Mouse (Mus musculus) midbrain, embryonic 11.5 days (tissue): ENCODE results near the gene Pkp1. TPM values are rescaled to one million over a fixed set of nuclear protein-coding genes. Genes with fewer than 3 reads are reported as not detected.

ENCODE experiments used
- ATAC-seq: fragments of 200-750 bp; cut with Nextera tagmentation; 2 replicates; pipeline ENCODE4 v1.8.0; 2017; ENCODE audit warnings: moderate TSS enrichment, moderate library complexity; ENCODE audit not compliant: low FRiP score
- DNase-seq: peaks from one replicate; pipeline ENCODE4 v3.0.0; 2015; ENCODE audit warnings: low spot score; ENCODE audit errors: missing footprints
- H3K27ac ChIP-seq: fragments of 300-500 bp; sonication (generic); 2 replicates; pipeline ENCODE4 v1.5.1; 2014; ENCODE audit warnings: low read depth, low read length
- H3K27me3 ChIP-seq: fragments of 300-500 bp; sonication (generic); 2 replicates; pipeline ENCODE4 v1.6.1; 2014; ENCODE audit warnings: mild to moderate bottlenecking, low read length, moderate library complexity, mixed read lengths; ENCODE audit not compliant: control insufficient read depth, insufficient read depth
- H3K36me3 ChIP-seq: fragments of 300-500 bp; sonication (generic); 2 replicates; pipeline ENCODE4 v1.6.1; 2014; ENCODE audit warnings: mild to moderate bottlenecking, low read length, moderate library complexity, mixed read lengths; ENCODE audit not compliant: control insufficient read depth, insufficient read depth
- H3K4me1 ChIP-seq: fragments of 300-500 bp; sonication (generic); 2 replicates; pipeline ENCODE4 v1.6.1; 2014; ENCODE audit warnings: low read length; ENCODE audit not compliant: control insufficient read depth, insufficient read depth
- H3K4me2 ChIP-seq: fragments of 300-500 bp; sonication (generic); 2 replicates; pipeline ENCODE4 v1.6.1; 2014; ENCODE audit warnings: mild to moderate bottlenecking, moderate library complexity
- H3K4me3 ChIP-seq: fragments of 300-500 bp; sonication (generic); 2 replicates; pipeline ENCODE4 v1.5.1; 2014; ENCODE audit warnings: low read depth, low read length
- H3K9ac ChIP-seq: fragments of 300-500 bp; sonication (generic); 2 replicates; pipeline ENCODE4 v1.6.1; 2014; ENCODE audit warnings: low read length
- H3K9me3 ChIP-seq: fragments of 300-500 bp; sonication (generic); 2 replicates; pipeline ENCODE4 v1.6.1; 2016; ENCODE audit warnings: low read length; ENCODE audit not compliant: control insufficient read depth
- WGBS: fragments of 180-500 bp; shearing (Covaris S2); extraction: QIAGEN DNeasy Blood & Tissue Kit; methylation state at CpG from one replicate; pipeline ENCODE4 v1.1.7; 2014; 5-methylcytosine and 5-hydroxymethylcytosine counted together
- polyA plus RNA-seq: library from polyadenylated mRNA; unstranded; fragments of >200 nt; fragmentation: Nextera tagmentation; extraction: Ambion mirVana; gene quantifications from 2 replicates; pipeline ENCODE4 v1.2.1, GENCODE M21; 2014

Pkp1 gene
- polyA plus RNA-seq, 1 experiment from 2014 or later: 0.11 TPM

DNA sequence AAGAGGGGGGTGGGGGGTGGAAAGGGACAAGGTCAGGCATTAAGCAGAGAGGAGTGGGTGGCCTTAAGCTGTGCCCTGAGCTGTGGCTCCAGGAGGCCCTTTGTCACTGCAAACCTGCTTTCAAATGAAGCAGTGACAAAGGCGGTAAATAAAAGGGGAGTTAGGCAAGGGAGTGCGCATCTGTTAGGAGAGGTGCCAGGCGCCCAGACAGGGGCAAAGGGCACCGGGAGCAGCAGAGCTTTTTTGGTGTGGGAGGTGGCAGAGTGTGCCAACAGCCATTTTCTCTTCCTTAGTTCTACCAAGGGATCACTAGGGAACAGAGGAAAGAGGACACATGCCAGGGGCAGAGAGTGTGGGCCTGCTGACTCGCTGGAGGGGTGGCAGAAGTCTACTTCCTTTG is 1.8 kb downstream of the Pkp1 start:
- Histone ChIP-seq H3K4me1 (peaks cover 5% of the 10 kb centered on the region; the same call in 1 of the 2 replicates), H3K9me3 (no peaks in the 10 kb centered on the region), H3K36me3 (no peaks in the 10 kb centered on the region), H3K27ac (no peak overlapping the region), H3K4me2 (no peak overlapping the region), H3K9ac (no peak overlapping the region), H3K27me3 (peaks cover 43% of the 10 kb centered on the region), H3K4me3 (no peak overlapping the region)
- no peak for DNase-seq
- ATAC-seq: no peak
- 2% methylated on average over 5 of the region's 5 CpGs for WGBS

DNA sequence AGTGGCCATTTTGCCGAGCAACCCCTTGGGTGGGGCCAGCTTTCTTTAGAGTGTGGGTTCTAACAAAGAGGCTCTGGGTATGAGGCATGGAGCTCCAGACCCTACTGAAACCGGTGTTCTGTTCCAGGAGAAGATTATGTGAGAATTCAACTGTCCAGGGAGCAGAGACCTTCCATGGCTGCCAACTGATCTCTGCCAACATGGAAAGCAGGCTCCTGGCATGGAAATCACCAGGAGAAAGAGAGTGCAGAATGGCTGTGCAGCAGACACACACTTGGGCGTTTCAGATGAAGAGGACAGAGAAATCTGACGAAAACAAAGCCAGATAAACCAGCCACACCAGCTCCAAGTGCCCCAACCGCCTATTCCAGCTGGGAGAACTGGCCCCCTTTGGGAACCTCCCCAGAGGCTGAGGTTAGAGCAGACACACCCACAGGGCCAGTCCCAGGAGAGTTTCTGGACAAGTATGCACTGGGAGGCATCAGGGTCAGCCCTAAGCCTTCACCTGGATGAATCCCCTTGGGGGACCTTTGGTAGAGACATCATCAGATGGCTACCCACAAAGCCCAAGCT is 2.4 kb downstream of the Pkp1 start:
- no peaks in the 10 kb centered on the region for H3K9me3 ChIP-seq
- no peak overlapping the region for H3K9ac ChIP-seq
- no peak overlapping the region for H3K4me3 ChIP-seq
- H3K27me3 ChIP-seq: peaks cover 43% of the 10 kb centered on the region
- H3K4me2 ChIP-seq: no peak overlapping the region
- H3K36me3 ChIP-seq: no peaks in the 10 kb centered on the region
- H3K27ac ChIP-seq: no peak overlapping the region
- DNase-seq (peak; percentile 17), ATAC-seq (no peak)
- 33% methylated on average over 5 of the region's 5 CpGs for WGBS
- peaks cover 5% of the 10 kb centered on the region; the same call in 1 of the 2 replicates for H3K4me1 ChIP-seq

DNA sequence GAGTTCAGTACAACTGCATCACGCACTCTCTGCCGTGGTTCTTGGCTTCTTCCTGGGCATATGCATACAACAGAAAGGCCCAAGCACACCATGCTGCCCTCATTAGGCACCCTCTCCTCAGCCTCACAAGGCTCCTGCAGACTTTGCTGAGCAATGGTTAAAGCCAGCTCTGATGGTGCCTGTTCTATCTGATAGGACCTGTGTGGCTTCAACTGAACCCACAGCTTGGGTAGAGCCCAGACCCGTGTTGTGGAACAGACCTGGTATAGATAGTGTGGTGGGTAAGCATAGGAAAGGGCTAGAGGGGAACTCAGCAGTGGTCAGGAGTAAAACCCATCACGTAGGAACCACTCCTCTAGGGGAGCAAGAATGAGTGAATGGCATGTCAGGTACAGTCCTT is 5.3 kb downstream of the Pkp1 start:
- no peaks in the 10 kb centered on the region for H3K9me3 ChIP-seq
- peaks cover 20% of the 10 kb centered on the region for H3K27me3 ChIP-seq
- no peak for DNase-seq
- 81% methylated on average over 4 of the region's 4 CpGs for WGBS
- H3K27ac ChIP-seq: no peak overlapping the region
- no peak overlapping the region for H3K4me2 ChIP-seq
- H3K36me3 ChIP-seq: no peaks in the 10 kb centered on the region
- no peak for ATAC-seq
- no peak overlapping the region for H3K9ac ChIP-seq
- peaks cover 1% of the 10 kb centered on the region; the same call in 1 of the 2 replicates for H3K4me1 ChIP-seq
- no peak overlapping the region for H3K4me3 ChIP-seq

DNA sequence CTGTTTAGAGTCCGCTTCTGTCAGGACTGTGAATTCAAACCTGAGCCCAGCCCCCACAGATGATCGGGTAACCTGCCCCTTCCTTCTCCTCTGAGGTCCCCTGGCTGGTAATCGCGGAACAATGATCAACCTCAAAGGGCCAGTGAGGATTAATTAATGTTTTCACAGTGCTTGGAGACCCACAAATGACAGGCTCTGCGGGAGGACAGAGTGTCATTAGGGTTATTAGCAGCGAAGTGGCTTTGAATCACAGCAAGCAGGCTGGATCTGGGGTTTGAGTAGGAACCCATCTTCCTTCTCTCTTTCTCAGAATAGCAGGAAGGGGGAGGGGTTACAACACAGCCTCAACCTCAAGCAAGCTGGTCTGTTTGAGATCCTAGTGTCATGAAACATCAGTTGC is 9.6 kb downstream of the Pkp1 start:
- no peaks in the 10 kb centered on the region for H3K4me1 ChIP-seq
- no peaks in the 10 kb centered on the region for H3K9me3 ChIP-seq
- DNase-seq (no peak), ATAC-seq (no peak)
- no peaks in the 10 kb centered on the region for H3K36me3 ChIP-seq
- 12% methylated on average over 6 of the region's 6 CpGs for WGBS
- no peaks in the 10 kb centered on the region for H3K27me3 ChIP-seq
- H3K4me3 ChIP-seq: no peak overlapping the region
- no peak overlapping the region for H3K4me2 ChIP-seq
- H3K9ac ChIP-seq: no peak overlapping the region
- no peak overlapping the region for H3K27ac ChIP-seq

DNA sequence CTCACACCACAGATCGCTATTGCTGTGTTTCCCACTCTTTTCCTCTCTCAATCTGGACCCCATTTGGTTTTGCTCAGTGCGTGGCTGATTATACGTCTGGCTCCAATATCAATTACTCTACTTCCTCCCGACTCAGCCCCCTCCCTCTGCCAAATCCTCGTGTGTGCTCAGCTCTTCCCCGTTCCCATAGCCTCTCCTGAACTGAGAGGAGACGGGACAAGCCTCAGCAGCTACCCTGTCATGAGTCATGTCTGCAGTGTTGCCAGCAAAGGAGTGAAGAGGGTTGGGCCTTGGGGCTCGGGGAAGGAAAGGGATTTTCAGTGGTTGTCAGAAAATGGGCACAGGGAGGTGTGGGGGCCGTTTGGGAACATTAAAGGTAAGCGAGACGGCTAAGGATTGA is 12.3 kb downstream of the Pkp1 start:
- DNase-seq (no peak), ATAC-seq (no peak)
- H3K9me3 ChIP-seq: no peaks in the 10 kb centered on the region
- WGBS: 82% methylated on average over 11 of the region's 11 CpGs
- no peaks in the 10 kb centered on the region for H3K4me1 ChIP-seq
- H3K4me3 ChIP-seq: no peak overlapping the region
- H3K9ac ChIP-seq: no peak overlapping the region
- no peaks in the 10 kb centered on the region for H3K36me3 ChIP-seq
- H3K27me3 ChIP-seq: no peaks in the 10 kb centered on the region
- H3K4me2 ChIP-seq: no peak overlapping the region
- no peak overlapping the region for H3K27ac ChIP-seq

DNA sequence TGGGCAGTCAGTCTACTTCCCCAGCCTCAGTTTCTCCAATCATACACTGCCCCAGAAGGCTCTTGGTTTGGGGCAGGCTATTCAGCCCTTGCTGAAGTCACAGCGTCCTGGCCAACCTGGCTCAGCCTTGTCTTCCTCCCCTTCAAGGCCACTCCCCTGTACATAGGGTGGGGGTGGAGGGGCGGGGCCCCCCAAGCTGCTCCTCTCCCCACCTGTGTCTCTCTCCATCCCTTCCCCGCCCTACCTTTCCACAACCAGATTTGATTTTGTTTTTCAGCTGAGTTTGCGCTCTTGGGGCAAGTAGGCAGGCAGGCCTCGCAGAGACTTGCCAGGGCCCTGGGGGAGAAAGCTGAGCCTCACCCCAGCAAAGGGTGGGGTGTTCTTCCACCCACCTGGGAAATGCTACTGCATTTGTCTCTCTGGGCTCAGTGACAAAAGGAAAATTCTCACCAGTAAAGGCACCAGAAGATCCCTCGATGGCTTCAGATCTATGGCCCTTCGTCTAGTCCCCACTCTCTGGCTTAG is 19.0 kb downstream of the Pkp1 start:
- Histone ChIP-seq H3K27me3 (no peaks in the 10 kb centered on the region), H3K27ac (no peak overlapping the region), H3K9me3 (no peaks in the 10 kb centered on the region), H3K4me3 (no peak overlapping the region), H3K4me2 (no peak overlapping the region), H3K9ac (no peak overlapping the region), H3K4me1 (no peaks in the 10 kb centered on the region), H3K36me3 (no peaks in the 10 kb centered on the region)
- WGBS: 77% methylated on average over 7 of the region's 7 CpGs
- no peak for ATAC-seq
- no peak for DNase-seq

DNA sequence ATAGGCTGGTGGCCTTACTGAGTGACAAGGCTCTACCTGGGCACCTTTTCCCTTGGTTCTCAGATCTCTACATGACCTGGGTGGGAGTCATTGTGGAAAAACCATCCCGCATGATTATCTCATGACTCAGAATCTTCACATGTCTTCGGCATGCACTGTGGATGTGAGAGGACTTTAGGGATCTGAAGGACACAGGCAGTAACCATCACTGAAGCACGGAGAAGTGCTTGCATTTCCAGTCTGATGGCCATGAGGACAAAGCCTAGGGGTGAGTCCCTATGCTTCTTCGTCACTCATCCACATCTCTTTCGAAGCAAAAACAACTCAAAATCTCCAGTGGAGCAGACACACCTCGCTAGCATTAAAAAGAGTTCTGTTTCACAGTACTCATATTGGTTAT is 19.7 kb downstream of the Pkp1 start:
- H3K4me1 ChIP-seq: no peaks in the 10 kb centered on the region
- H3K36me3 ChIP-seq: no peaks in the 10 kb centered on the region
- no peaks in the 10 kb centered on the region for H3K9me3 ChIP-seq
- no peak overlapping the region for H3K4me3 ChIP-seq
- H3K27me3 ChIP-seq: no peaks in the 10 kb centered on the region
- DNase-seq (no peak), ATAC-seq (no peak)
- H3K27ac ChIP-seq: no peak overlapping the region
- H3K9ac ChIP-seq: no peak overlapping the region
- 89% methylated on average over 6 of the region's 6 CpGs for WGBS
- H3K4me2 ChIP-seq: no peak overlapping the region

DNA sequence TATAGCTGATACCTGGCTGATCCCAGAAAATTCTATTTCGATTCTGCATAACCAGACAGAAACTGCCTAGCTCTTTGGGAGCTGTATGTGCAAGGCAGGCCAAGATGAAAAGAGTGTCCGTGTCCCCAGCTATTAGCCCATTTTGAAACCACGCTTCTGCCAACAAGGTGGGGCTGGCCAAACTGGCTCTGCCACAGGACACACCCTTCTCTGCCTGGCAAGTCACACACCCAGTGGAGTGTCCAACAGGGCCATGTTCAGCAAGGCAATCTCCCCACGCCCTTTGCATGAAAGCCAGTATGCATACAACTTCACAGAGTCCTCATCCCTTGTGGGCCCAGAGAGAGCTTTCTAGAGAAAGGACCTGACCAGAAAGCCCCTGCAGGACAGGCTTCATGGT is 23.6 kb downstream of the Pkp1 start:
- ATAC-seq: no peak
- Histone ChIP-seq H3K27me3 (no peaks in the 10 kb centered on the region), H3K4me3 (no peak overlapping the region), H3K4me1 (no peaks in the 10 kb centered on the region), H3K9me3 (no peaks in the 10 kb centered on the region), H3K9ac (no peak overlapping the region), H3K4me2 (no peak overlapping the region), H3K36me3 (no peaks in the 10 kb centered on the region), H3K27ac (no peak overlapping the region)
- 86% methylated on average over 4 of the region's 4 CpGs for WGBS
- DNase-seq: no peak

DNA sequence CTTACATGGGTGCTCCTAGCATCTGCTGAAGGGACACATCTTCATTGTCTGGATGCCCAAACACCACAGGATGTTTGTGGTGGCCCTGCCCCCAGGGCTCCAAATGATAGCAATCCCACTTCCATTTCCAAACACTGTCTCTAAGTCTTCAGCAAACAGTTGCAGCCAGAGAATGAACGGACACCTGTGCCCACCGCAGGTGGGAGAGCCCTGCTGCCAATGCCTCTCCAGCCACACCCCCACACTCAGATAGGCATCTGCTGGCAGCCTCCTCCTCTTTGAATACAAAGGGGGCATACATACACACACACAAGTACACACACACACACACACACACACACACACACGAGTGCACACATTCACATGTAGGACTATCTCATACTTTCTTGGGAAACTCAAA is 25.6 kb downstream of the Pkp1 start:
- Histone ChIP-seq H3K9me3 (no peaks in the 10 kb centered on the region), H3K4me2 (no peak overlapping the region), H3K36me3 (no peaks in the 10 kb centered on the region), H3K27ac (no peak overlapping the region), H3K27me3 (no peaks in the 10 kb centered on the region), H3K4me1 (no peaks in the 10 kb centered on the region), H3K4me3 (no peak overlapping the region), H3K9ac (no peak overlapping the region)
- ATAC-seq (no peak), DNase-seq (no peak)
- WGBS: 89% methylated on average over 3 of the region's 3 CpGs
